Mouse (Mus musculus) testis, adult 2 months (tissue): ENCODE data around the gene Slc1a2.

Experiments
- CTCF ChIP-seq: fragments of 200-500 bp; IDR thresholded peaks from 2 replicates; pipeline ENCODE4 v1.5.1; 2012; ENCODE audit warnings: low read depth, mild to moderate bottlenecking, inconsistent platforms, low read length, moderate library complexity; ENCODE audit not compliant: control insufficient read depth, insufficient read depth, insufficient replicate concordance
- POLR2A ChIP-seq: fragments of 200-500 bp; IDR thresholded peaks from 2 replicates; pipeline ENCODE4 v1.6.1; 2012; ENCODE audit warnings: low read depth, mild to moderate bottlenecking, inconsistent platforms, low read length, moderate library complexity; ENCODE audit not compliant: control insufficient read depth

- TF ChIP-seq POLR2A (no peak), CTCF (no peak)
These were observed 27.6 kb downstream of the Slc1a2 start for GRCm38 (mm10) chr2:102686108-102686450.
